Comparison of ENCODE assay signal across 9 mouse cellular contexts in genomic region chr6:133960713-133961112, GRCm38 (mm10).
DNase-seq lines count a peak whose midpoint lies in the region; ATAC-seq lines count a peak whose summit lies in the region.
"Had no signal": no experiment of that assay in that cellular context is flagged by ENCODE, and none has a peak within 500 bp of the region (broad histone marks: within the 10 kb centered on the region; RNA-seq: fewer than 3 reads in every experiment).

No protein-coding gene starts in this region.

- ATAC-seq in embryonic facial prominence, embryonic 14.5 days (ENCODE audit: low read depth) = peak; percentile 71
- no peak for ATAC-seq in erythroblast, adult 5-6 weeks (replicated peaks; ENCODE audit: low FRiP score, poor library complexity, severe bottlenecking)

- no peak overlapping the region for H3K4me3 ChIP-seq in embryonic facial prominence, embryonic 14.5 days (ENCODE audit: low read depth, low read length)
- H3K4me3 ChIP-seq: lung, embryonic 15.5 days had no signal

- H3K9ac ChIP-seq in embryonic facial prominence, embryonic 14.5 days (ENCODE audit: low read depth, low read length) = no peak overlapping the region
- H3K9ac ChIP-seq: lung, embryonic 15.5 days had no signal

- WGBS in embryonic facial prominence, embryonic 14.5 days = 27% methylated on average over 7 of the region's 7 CpGs

- H3K36me3 ChIP-seq in embryonic facial prominence, embryonic 14.5 days (ENCODE audit: control insufficient read depth, insufficient read depth, low read length) = no peaks in the 10 kb centered on the region
- H3K36me3 ChIP-seq: lung, embryonic 15.5 days had no signal

- no peaks in the 10 kb centered on the region for H3K9me3 ChIP-seq in embryonic facial prominence, embryonic 14.5 days (ENCODE audit: control insufficient read depth, low read length)
- H3K9me3 ChIP-seq: lung, embryonic 15.5 days had no signal

- H3K4me2 ChIP-seq in embryonic facial prominence, embryonic 14.5 days (ENCODE audit: low read depth, low read length) = no peak overlapping the region
- H3K4me2 ChIP-seq: lung, embryonic 15.5 days had no signal

- H3K27ac ChIP-seq in embryonic facial prominence, embryonic 14.5 days (replicated peaks; ENCODE audit: low read depth, low read length) = no peak overlapping the region
- H3K27ac ChIP-seq: lung, embryonic 15.5 days had no signal

- no peaks in the 10 kb centered on the region for H3K27me3 ChIP-seq in embryonic facial prominence, embryonic 14.5 days (replicated peaks; ENCODE audit: control insufficient read depth, insufficient read depth, low read length)
- H3K27me3 ChIP-seq: lung, embryonic 15.5 days had no signal

- intact Hi-C loops in heart, postnatal 14 days (cut with DNase I) = loop anchor here (1.0 to 5.0 kb wide), 3 partner anchors 74 to 429 kb away; partner anchors contain the start of gene Etv6

- no peaks in the 10 kb centered on the region for H3K4me1 ChIP-seq in embryonic facial prominence, embryonic 14.5 days (ENCODE audit: control insufficient read depth, insufficient read depth, low read length)
- H3K4me1 ChIP-seq: lung, embryonic 15.5 days had no signal

- peak; percentile 80 for DNase-seq in ES-CJ7 (ENCODE audit: low read depth, low spot score)
- DNase-seq in adrenal gland, postnatal 10 days = peak; percentile 84
- DNase-seq in embryonic facial prominence, embryonic 14.5 days (ENCODE audit: low spot score) = peak; percentile 75
- DNase-seq in heart, postnatal 14 days = peak; percentile 77 to 84
- peak; percentile 91 for DNase-seq in layer of hippocampus, adult 11-12 months (ENCODE audit: low spot score)
- peak; percentile 84 for DNase-seq in lung, postnatal 14 days
- DNase-seq in right cerebral cortex, adult 2 months (ENCODE audit: low spot score in 2 of 2) = peak; percentile 86 to 90
